Mouse (Mus musculus) neural tube, embryonic 12.5 days (tissue): ENCODE results near the gene Prop1. TPM values are rescaled to one million over a fixed set of nuclear protein-coding genes. Genes with fewer than 3 reads are reported as not detected.

Source experiments
- ATAC-seq: fragments of 200-750 bp; cut with Nextera tagmentation; 2 replicates; pipeline ENCODE4 v1.8.0; 2017; ENCODE audit warnings: low read depth, mild to moderate bottlenecking, moderate TSS enrichment, moderate library complexity; ENCODE audit not compliant: low FRiP score
- H3K27ac ChIP-seq: fragments of 300-500 bp; sonication (generic); 2 replicates; pipeline ENCODE4 v1.5.1; 2016
- H3K27me3 ChIP-seq: fragments of 300-500 bp; sonication (generic); replicated peaks from 2 replicates; pipeline ENCODE4 v1.6.1; 2016; ENCODE audit warnings: mild to moderate bottlenecking
- H3K36me3 ChIP-seq: fragments of 300-500 bp; sonication (generic); 2 replicates; pipeline ENCODE4 v1.6.1; 2016; ENCODE audit warnings: mild to moderate bottlenecking
- H3K4me1 ChIP-seq: fragments of 300-500 bp; sonication (generic); 2 replicates; pipeline ENCODE4 v1.6.1; 2016
- H3K4me2 ChIP-seq: fragments of 300-500 bp; sonication (generic); replicated peaks from 2 replicates; pipeline ENCODE4 v1.6.1; 2016; ENCODE audit warnings: mild to moderate bottlenecking
- H3K4me3 ChIP-seq: fragments of 300-500 bp; sonication (generic); 2 replicates; pipeline ENCODE4 v1.5.1; 2016
- H3K9ac ChIP-seq: fragments of 300-500 bp; sonication (generic); 2 replicates; pipeline ENCODE4 v1.6.1; 2016; ENCODE audit warnings: mild to moderate bottlenecking
- H3K9me3 ChIP-seq: fragments of 300-500 bp; sonication (generic); 2 replicates; pipeline ENCODE4 v1.6.1; 2016; ENCODE audit warnings: mild to moderate bottlenecking
- WGBS: fragments of 180-500 bp; shearing (Covaris S2); methylation state at CpG from one replicate; pipeline ENCODE4 v1.1.7; 2016; 5-methylcytosine and 5-hydroxymethylcytosine counted together
- polyA plus RNA-seq: library from polyadenylated mRNA; unstranded; fragments of >200 nt; fragmentation: Nextera tagmentation; extraction: Ambion mirVana; gene quantifications from 2 replicates; pipeline ENCODE4 v1.2.1, GENCODE M21; 2016

Prop1 gene
- polyA plus RNA-seq, 1 experiment from 2014 or later, result not detected

DNA sequence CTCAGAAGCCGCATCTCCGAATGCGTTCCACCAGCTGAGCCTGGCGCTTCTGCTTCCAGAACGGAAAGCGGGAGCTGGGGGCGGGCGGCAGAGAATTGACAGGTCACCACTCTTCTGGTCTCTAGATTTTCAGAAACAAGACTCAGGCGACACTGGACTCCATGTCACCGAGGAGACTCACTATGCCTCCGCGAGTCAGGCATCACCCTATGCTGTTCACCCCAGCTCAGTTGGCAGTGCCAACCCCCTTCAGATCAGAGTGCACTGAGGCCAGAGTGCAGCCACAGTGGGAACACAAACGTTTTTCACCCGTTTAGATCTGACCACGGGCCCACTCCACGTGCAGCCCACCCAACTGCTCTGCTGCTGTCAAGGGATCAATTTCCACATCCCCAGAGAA lies 22.5 kb downstream of the Prop1 start:
- H3K9me3 ChIP-seq, result no peaks in the 10 kb centered on the region
- no peaks in the 10 kb centered on the region for H3K27me3 ChIP-seq
- peak; percentile 75 for ATAC-seq
- H3K36me3 ChIP-seq, result no peaks in the 10 kb centered on the region
- WGBS, result 4% methylated on average over 16 of the region's 16 CpGs
- peak overlapping the region; percentile 63 for H3K9ac ChIP-seq
- no peak overlapping the region for H3K27ac ChIP-seq
- H3K4me2 ChIP-seq, result peak overlapping the region; percentile 83
- 0 out of 2 replicates have a peak, but pooled peaks cover 8% of the 10 kb centered on the region for H3K4me1 ChIP-seq
- H3K4me3 ChIP-seq, result peak overlapping the region; percentile 52

DNA sequence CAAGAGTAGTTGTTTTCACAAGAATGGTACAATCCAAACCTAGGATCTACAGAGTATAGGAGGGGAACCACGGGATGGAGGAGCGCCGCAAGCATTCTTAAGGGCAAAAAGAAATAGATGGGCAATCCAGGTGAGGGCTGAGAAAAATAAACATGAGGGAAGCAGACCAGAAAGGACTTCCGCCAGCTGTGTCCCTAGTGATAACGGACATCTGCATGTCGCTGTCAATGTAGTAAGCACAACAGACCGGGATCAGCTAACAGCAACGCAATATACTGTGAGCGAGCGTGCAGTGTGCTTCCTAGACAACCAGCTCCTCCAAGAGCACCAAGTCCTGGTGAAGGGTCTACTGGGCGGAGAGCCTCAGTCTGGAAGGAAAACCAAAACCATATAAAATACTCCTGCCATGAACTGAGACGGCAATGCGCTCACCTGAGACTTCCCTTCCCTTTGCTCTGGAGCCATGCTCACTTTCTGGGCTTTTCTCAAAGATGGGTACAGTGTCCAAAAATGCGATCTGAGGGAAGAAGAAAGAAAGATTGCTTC lies 23.0 kb downstream of the Prop1 start:
- Histone ChIP-seq H3K9me3 (no peaks in the 10 kb centered on the region), H3K4me2 (peak overlapping the region; percentile 83), H3K27me3 (no peaks in the 10 kb centered on the region), H3K27ac (no peak overlapping the region), H3K4me3 (peak overlapping the region; percentile 52), H3K4me1 (0 out of 2 replicates have a peak, but pooled peaks cover 8% of the 10 kb centered on the region), H3K9ac (peak overlapping the region; percentile 63), H3K36me3 (no peaks in the 10 kb centered on the region)
- ATAC-seq, result peak; percentile 10; the same call in 1 of the 2 replicates
- WGBS, result 28% methylated on average over 14 of the region's 14 CpGs

DNA sequence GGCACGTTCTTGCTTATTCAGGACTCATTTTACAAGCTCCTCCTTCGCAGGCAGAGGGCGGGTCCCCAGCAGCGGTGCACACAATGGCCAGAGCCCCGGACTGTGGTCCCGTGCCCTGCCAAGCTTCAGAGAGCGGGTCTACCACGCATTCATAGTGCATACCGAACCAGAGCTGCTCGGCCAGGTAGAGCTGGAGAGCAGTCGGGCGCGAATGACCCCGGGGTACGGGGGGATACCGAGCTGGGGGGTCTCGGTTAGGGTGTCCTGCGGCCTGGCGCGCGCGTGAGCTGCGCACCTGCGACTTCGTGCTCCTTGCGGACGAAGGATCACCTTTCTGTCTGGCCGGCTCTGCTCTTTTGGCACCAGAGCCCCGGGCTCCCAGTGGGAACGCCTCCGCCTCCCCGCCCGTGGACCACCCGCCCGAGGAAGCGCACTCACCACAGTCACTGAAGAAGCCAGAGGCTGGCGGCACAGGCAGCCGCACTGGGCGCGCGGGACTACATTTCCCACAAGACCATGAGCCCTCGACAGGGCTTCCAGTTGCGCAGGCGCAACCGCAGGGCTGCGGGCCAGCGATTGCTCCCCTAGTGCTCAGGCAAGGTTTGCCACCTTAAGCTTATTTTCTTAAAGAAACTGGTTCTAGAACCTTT lies 37.8 kb downstream of the Prop1 start, which contains the start of gene Zfp2:
Gene Zfp2, minus strand, starts transcription at position 495 of the 650 bp plus-strand sequence.
- Histone ChIP-seq H3K4me2 (peak within 1 kb of the TSS; percentile 52), H3K9ac (peak within 1 kb of the TSS; percentile 81), H3K27ac (peak within 1 kb of the TSS; percentile 62; the same call in 1 of the 2 replicates), H3K9me3 (peaks cover 24% of the 10 kb centered on the region), H3K4me1 (no peaks in the 10 kb centered on the region), H3K36me3 (peaks cover 30% of the 10 kb centered on the region), H3K4me3 (peak within 1 kb of the TSS; percentile 64), H3K27me3 (no peaks in the 10 kb centered on the region)
- under 1% methylated on average over 47 of the region's 47 CpGs for WGBS
- ATAC-seq, result peak; percentile 98

DNA sequence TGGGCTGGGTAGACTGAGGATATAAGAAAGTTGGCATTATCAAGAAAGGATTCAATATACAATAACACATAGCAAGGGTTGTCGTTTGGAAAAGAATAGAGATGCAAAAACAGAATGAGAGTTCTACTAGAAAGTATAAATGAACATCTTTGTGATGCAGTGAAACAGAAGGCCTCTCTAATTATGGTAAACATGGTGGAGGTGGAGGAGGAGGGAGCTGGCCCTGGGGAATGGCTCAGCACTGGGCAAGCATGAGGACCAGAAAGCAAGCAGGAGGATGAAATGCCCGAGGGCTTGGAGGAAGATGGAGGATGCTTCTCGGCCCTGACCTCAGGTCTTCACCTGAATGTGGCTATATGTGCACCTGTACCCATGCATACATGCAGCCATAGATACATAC lies 39.1 kb downstream of the Prop1 start:
- no peak for ATAC-seq
- no peak overlapping the region for H3K27ac ChIP-seq
- WGBS, result 92% methylated on average over 3 of the region's 3 CpGs
- peak overlapping the region; percentile 52; the same call in 1 of the 2 replicates for H3K4me2 ChIP-seq
- H3K36me3 ChIP-seq, result peaks cover 44% of the 10 kb centered on the region
- no peaks in the 10 kb centered on the region for H3K4me1 ChIP-seq
- H3K9ac ChIP-seq, result no peak overlapping the region
- no peak overlapping the region for H3K4me3 ChIP-seq
- no peaks in the 10 kb centered on the region for H3K27me3 ChIP-seq
- H3K9me3 ChIP-seq, result peaks cover 34% of the 10 kb centered on the region

DNA sequence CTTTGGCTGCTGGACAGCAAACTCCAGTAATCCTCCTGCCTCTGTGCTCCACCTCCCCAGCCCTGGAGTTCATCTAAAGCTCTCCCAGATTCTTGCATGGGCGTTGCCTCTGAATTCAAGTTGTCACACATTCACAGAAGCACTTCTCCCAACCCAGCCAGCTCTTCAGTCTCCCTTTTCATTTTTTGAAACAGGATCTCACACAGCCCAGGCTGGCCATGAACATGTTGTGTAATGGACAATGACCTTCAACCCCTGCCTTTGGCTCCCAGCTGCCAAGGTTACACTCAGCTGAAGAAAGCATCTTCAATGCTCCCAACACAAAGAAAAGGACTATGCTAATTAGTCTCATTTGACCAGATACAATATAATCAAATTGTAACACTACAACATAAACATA lies 40.3 kb downstream of the Prop1 start:
- H3K27ac ChIP-seq, result no peak overlapping the region
- no peak overlapping the region for H3K4me2 ChIP-seq
- H3K9ac ChIP-seq, result no peak overlapping the region
- ATAC-seq, result no peak
- H3K36me3 ChIP-seq, result peaks cover 55% of the 10 kb centered on the region
- no peaks in the 10 kb centered on the region for H3K27me3 ChIP-seq
- peaks cover 41% of the 10 kb centered on the region for H3K9me3 ChIP-seq
- H3K4me1 ChIP-seq, result no peaks in the 10 kb centered on the region
- no peak overlapping the region for H3K4me3 ChIP-seq
- 89% methylated on average over 1 of the region's 1 CpGs for WGBS

DNA sequence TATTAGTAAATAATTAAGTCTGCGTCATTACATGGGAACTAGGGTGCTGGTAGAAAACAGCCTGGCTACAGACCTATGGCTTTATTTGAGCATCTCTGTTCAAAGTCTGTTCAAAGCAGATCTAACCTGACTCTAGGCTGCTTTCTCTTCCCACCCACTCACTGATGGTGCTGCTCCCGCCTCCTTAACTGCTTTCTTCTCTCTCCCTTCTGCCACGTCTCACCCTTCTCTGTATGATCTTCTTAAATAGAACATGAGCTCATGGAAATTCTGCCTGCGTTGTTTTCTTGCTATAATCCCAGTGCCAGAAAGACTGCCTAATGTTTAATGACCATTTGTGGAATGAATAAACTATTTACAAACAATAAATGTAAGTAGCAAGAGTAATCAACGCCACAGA lies 45.4 kb downstream of the Prop1 start:
- Histone ChIP-seq H3K27ac (no peak overlapping the region), H3K9ac (no peak overlapping the region), H3K4me3 (no peak overlapping the region), H3K27me3 (no peaks in the 10 kb centered on the region), H3K4me2 (no peak overlapping the region), H3K36me3 (peaks cover 96% of the 10 kb centered on the region), H3K4me1 (no peaks in the 10 kb centered on the region), H3K9me3 (peaks cover 73% of the 10 kb centered on the region)
- no peak for ATAC-seq
- WGBS, result 96% methylated on average over 5 of the region's 5 CpGs

Other genes with a start within 250 kb of the Prop1 start
- gene Zfp354c, start 126.0 kb downstream of the Prop1 start, polyA plus RNA-seq, result 47.3 and 49.8 TPM in 2 replicates
- 1.1 and 1.5 TPM in 2 replicates for gene Zfp879, start 112.2 kb downstream of the Prop1 start, polyA plus RNA-seq
- 0.08 TPM in 1 of 2 replicates, not detected in the other for gene Grm6, start 103.1 kb downstream of the Prop1 start, polyA plus RNA-seq
- gene Zfp454, start 66.1 kb downstream of the Prop1 start, polyA plus RNA-seq, result 12.3 and 14.7 TPM in 2 replicates
- 32.6 and 33.0 TPM in 2 replicates for gene Zfp2, start 37.6 kb downstream of the Prop1 start, polyA plus RNA-seq
- gene Zfp354b, start 22.1 kb downstream of the Prop1 start, polyA plus RNA-seq, result 2.0 and 2.5 TPM in 2 replicates
- not detected in 2 replicates for gene 4933414I15Rik, start 10.0 kb downstream of the Prop1 start, polyA plus RNA-seq
- gene Olfr1378, start 12.8 kb upstream of the Prop1 start, polyA plus RNA-seq, result not detected in 2 replicates
- not detected in 2 replicates for gene Olfr1377, start 28.2 kb upstream of the Prop1 start, polyA plus RNA-seq
- gene Olfr51, start 49.8 kb upstream of the Prop1 start, polyA plus RNA-seq, result not detected in 2 replicates
- not detected in 2 replicates for gene Olfr54, start 60.5 kb upstream of the Prop1 start, polyA plus RNA-seq
- not detected in 2 replicates for gene Olfr1375, start 94.3 kb upstream of the Prop1 start, polyA plus RNA-seq
- gene Zfp354a, start 105.5 kb upstream of the Prop1 start, polyA plus RNA-seq, result 10.1 and 10.9 TPM in 2 replicates